Mouse (Mus musculus) T-helper 2 cell (primary cell): ENCODE data around the gene Arid3c.
"Not testable (repeated sequence)": the region's sequence is repeated elsewhere in the genome, so short reads cannot be mapped to it uniquely, and the experiment has no call there.

Experiments used
- in situ Hi-C: fragments of 300-600 bp; cut with MboI, MseI; formaldehyde crosslinking; loops from one replicate; pipeline ENCODE4 v1.15.1; 2025; ENCODE audit warnings: high pct_unique_total_duplicates

Arid3c gene

DNA sequence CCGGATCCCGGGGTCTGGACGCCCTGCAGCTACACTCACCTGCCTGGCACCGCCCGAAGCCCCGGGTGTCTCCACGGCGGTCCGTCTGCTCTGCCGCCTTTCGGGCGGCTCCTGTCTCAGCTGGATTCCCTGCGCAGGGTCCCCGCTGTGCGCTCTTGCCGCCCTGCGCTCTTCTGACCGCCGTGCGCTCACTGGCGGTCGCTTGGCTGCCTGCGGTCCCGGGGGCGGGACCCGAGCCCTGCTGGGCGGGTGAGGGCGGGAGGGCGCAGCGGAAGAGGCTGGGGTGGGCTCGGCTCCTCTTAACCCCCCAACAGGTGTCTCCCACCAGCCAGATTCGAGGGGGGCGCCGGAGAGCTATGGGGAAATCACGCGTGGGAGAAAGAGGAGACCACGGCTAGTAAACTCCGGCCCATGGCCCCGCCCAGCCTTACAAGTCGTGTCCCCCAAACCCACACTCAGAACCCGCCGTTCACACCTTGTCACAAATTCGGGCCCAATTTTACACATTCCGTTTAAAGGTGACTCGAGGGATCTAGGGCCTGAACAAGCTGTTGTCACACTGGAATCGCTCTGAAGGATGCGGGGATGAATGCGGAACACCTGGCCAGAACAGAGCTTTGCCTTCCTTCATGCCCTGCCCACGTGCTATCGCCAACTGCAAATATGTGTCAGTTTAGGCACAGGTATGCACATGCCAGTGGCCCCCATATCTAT lies at the start of gene Arid3c:
Arid3c (minus strand) TSS at position 91 of the 714 bp plus-strand sequence.
- in situ Hi-C loops: loop anchor here (25.0 kb wide), 1 partner anchor 1019 kb away; the partner anchor contains the start of genes Aptx and Dnaja1

DNA sequence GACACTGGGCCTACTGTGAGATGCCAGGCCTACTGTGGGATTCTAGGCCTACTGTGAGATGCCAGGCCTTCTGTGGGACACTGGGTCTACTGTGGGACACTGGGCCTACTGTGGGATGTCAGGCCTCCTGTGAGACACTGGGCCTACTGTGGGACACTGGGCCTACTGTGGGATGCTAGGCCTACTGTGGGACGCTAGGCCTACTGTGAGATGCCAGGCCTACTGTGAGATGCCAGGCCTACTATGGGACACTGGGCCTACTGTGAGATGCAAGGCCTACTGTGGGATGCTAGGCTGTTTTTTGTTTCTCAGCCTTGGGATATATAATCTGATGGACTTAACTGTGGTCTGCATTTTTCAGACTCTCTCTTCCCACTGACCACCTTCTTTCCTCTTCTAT lies 44.9 kb upstream of the Arid3c start:
- in situ Hi-C loops: not testable (repeated sequence)

- in situ Hi-C loops: loop anchor here (25.0 kb wide), 1 partner anchor 488 kb away; the partner anchor contains the start of gene Ccl21b
Measured at GRCm38 (mm10) chr4:41774506-41774905, 43.6 kb upstream of the Arid3c start.

GRCm38 (mm10) chr4:41774002-41774401 lies 43.1 kb upstream of the Arid3c start, which contains the start of gene Ccl27a:
Gene Ccl27a (minus strand): TSS chr4:41774247.
- in situ Hi-C loops: loop anchor here (25.0 kb wide), 1 partner anchor 488 kb away; the partner anchor contains the start of gene Ccl21b

- in situ Hi-C loops: loop anchor here (25.0 kb wide), 1 partner anchor 489 kb away; the partner anchor contains the start of gene Ccl21b
Measured at GRCm38 (mm10) chr4:41773502-41773901, 42.6 kb upstream of the Arid3c start.

GRCm38 (mm10) chr4:41772946-41773345 lies 42.0 kb upstream of the Arid3c start:
- in situ Hi-C loops: loop anchor here (25.0 kb wide), 1 partner anchor 489 kb away; the partner anchor contains the start of gene Ccl21b

DNA sequence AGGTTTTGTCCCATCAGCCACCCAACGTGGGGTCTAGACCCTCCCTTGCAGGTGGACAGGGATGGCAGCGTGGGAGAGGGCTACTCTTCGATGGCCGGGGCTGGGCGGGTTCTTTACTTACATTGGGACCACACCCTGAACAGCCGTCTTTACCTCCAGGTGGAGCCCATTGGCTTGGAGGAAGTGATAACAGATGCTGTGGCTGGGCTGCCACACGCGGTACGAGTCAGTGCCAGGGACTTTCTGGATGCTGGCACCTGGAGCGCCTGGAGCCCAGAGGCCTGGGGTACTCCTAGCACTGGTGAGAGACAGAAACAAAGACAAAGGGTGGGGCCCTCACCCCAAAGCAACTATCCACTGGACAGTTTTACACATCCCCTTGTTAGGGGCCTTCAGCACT lies 36.4 kb upstream of the Arid3c start:
- in situ Hi-C loops: loop anchor here (10.0 to 25.0 kb wide), 2 partner anchors 398 to 495 kb away; partner anchors contain the start of genes Ccl21b and Gm13305

DNA sequence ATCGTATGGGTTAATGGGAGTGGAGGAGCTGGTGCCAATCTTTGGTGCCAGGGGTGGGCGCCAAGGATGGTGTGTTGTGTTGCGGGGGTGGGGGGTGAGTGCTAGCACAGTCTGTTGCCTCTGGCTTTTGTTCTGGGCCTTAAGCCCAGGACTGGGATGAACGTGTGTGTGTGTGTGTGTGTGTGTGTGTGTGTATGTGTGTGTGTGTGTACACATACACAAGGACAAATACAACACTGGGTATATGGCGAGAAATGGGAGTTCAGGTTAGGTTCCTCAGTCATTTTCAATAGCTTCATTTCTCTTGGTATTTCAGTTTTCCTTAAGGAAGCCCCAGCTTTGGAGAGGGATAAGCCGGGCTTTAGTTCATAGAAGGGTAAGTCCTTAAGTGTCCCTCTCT lies 32.2 kb upstream of the Arid3c start:
- in situ Hi-C loops: loop anchor here (10.0 to 25.0 kb wide), 2 partner anchors 402 to 499 kb away; partner anchors contain the start of genes Ccl21b and Gm13305

DNA sequence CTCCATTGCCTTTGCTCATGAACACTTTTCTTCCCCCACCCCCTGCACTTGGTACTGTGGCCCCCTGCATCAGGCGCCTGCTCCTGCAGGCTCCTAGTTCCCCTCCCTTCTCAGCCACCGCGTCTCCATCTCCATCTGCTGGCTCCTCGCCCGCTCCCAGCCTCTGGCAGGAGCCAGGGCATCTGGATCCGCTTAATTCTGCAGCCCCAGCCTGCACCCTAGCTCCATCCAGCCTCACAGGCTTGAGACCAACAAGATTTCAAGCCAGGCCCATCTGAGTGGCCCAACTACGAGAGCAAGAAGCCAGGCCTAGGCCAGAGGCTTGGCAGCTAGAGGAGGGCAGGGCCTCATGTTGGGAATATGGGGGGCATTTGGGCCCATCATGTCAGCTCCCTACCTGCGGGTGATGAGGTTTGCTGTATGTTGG lies 31.8 kb upstream of the Arid3c start:
- in situ Hi-C loops: loop anchor here (10.0 to 25.0 kb wide), 2 partner anchors 402 to 500 kb away; partner anchors contain the start of genes Ccl21b and Gm13305

GRCm38 (mm10) chr4:41762099-41762687 lies 31.3 kb upstream of the Arid3c start:
- in situ Hi-C loops: loop anchor here (10.0 to 25.0 kb wide), 2 partner anchors 403 to 500 kb away; partner anchors contain the start of genes Ccl21b and Gm13305

- in situ Hi-C loops: loop anchor here (10.0 to 25.0 kb wide), 2 partner anchors 403 to 501 kb away; partner anchors contain the start of genes Ccl21b and Gm13305
Measured at GRCm38 (mm10) chr4:41761680-41762079, 30.7 kb upstream of the Arid3c start.

GRCm38 (mm10) chr4:41760911-41761310 lies 30.0 kb upstream of the Arid3c start:
- in situ Hi-C loops: loop anchor here (10.0 to 25.0 kb wide), 2 partner anchors 404 to 501 kb away; partner anchors contain the start of genes Ccl21b and Gm13305

- in situ Hi-C loops: loop anchor here (10.0 to 25.0 kb wide), 2 partner anchors 404 to 502 kb away; partner anchors contain the start of genes Ccl21b and Gm13305
Measured at GRCm38 (mm10) chr4:41760288-41760721, 29.4 kb upstream of the Arid3c start.

GRCm38 (mm10) chr4:41759656-41760287 lies 28.8 kb upstream of the Arid3c start:
- in situ Hi-C loops: loop anchor here (10.0 to 25.0 kb wide), 2 partner anchors 405 to 503 kb away; partner anchors contain the start of genes Ccl21b and Gm13305

GRCm38 (mm10) chr4:41759206-41759605 lies 28.3 kb upstream of the Arid3c start:
- in situ Hi-C loops: loop anchor here (25.0 kb wide), 1 partner anchor 503 kb away; the partner anchor contains the start of gene Ccl21b

GRCm38 (mm10) chr4:41758701-41759100 lies 27.8 kb upstream of the Arid3c start:
- in situ Hi-C loops: loop anchor here (25.0 kb wide), 1 partner anchor 504 kb away; the partner anchor contains the start of gene Ccl21b

GRCm38 (mm10) chr4:41758021-41758420 lies 27.1 kb upstream of the Arid3c start:
- in situ Hi-C loops: loop anchor here (25.0 kb wide), 1 partner anchor 504 kb away; the partner anchor contains the start of gene Ccl21b

GRCm38 (mm10) chr4:41757321-41757720 lies 26.4 kb upstream of the Arid3c start:
- in situ Hi-C loops: loop anchor here (25.0 kb wide), 1 partner anchor 505 kb away; the partner anchor contains the start of gene Ccl21b

- in situ Hi-C loops: loop anchor here (25.0 kb wide), 1 partner anchor 506 kb away; the partner anchor contains the start of gene Ccl21b
Measured at GRCm38 (mm10) chr4:41756440-41756839, 25.5 kb upstream of the Arid3c start.
